Mouse (Mus musculus) retina, adult 2 months (tissue): ENCODE measurements around the gene Mcm6.

Experiments
- DNase-seq: peaks from one replicate; pipeline ENCODE4 v3.0.0-alpha.2; 2012; ENCODE audit warnings: low read depth, low spot score

The Mcm6 gene

DNA sequence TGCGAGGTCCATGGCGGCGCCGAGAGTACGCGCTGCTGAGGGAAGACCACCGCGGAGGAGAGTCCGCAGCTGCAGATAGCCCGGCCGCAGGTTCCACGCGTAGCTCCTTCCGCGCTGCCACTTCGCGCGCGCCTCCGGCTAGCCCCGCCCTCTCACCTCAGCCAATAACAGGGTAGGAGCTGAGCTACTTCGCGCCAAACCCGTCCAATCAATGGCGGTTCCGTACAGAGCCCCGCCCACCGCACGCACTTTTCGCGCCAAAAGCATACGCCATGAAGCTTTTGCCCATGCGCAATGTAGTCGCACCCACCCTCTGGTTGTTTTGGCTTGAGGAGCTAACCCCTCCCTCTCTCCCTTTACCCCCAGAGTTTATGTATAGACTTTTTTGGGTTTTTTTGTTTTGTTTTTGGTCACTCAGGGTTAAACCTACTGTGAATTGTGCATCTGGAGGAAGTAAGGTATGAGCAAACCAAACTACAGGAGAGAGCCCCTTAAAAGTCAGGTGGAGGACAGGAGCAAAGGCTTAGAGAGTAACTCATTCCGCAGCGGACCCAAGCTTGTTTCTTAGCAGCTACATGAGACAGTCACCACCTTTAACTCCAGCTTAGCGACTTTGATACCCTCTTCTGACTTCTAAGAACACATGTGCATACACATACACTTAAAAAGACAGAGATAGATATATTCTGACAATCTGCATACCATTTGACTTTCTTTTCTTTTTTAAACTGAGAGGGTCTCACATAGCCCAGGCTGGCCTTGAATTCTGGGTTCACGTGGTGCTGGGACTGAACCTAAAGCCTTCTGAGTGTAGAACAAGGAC lies at the start of gene Mcm6:
TSS of gene Mcm6 (minus strand) at position 111 of the 823 bp plus-strand sequence.
- peak; percentile 60 for DNase-seq

DNA sequence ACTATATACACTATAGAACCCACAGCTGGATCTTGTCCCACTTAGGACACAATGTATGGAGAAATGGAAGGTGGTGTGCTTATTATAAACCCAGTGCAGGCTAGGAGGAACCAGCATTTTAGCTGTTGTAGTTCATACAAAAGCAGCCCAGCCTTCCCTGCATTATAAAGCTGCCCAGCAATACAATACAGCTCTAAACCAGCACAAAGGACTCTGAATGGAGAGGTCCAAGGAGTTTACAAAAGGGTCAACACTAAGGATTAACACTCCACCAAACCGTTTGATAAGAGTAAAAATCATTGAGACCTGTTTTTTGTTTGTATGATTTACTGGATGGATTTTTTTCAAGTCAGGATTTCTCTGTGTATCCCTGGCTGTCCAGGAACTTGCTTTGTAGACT lies 47.4 kb upstream of the Mcm6 start:
- DNase-seq, result no peak

DNA sequence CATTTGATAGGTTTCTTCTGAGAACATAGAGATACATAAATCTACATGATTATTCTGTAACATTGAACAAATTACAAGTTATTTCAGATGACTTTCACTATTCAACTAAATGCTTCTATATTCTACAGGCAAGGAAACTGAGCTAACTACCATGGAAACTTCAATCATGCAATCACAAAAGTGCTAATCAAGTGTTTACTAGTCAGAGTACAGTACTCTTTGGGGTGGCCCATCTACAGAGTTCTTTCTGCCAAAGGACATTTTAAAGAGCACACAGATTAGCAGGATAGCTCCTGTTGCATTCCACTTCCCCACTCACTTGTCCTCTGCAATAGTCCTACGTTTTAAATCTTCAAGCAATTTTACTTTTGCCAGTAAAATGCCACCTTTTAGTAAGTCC lies 46.2 kb upstream of the Mcm6 start:
- no peak for DNase-seq

DNA sequence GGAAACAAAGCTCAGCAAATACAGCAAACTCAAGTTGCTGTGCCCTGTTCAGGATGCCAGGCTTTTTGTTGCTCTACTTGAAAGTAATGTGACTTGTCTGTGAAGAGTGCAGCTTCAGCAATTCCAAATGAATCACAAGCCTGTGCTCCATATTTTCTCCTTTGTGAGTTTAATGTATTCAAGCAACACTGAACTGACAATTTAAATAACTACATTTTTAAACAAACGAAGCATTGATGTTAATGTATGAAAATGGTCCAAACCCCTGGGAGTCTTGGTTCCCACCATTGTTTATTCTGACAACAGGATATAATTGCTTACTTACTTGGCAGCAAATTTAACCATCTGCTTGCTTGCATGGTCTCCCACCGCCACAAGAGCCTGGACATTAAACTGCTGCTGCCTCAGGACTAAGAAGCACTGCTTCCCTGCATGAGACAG lies 45.6 kb upstream of the Mcm6 start:
- no peak for DNase-seq

DNA sequence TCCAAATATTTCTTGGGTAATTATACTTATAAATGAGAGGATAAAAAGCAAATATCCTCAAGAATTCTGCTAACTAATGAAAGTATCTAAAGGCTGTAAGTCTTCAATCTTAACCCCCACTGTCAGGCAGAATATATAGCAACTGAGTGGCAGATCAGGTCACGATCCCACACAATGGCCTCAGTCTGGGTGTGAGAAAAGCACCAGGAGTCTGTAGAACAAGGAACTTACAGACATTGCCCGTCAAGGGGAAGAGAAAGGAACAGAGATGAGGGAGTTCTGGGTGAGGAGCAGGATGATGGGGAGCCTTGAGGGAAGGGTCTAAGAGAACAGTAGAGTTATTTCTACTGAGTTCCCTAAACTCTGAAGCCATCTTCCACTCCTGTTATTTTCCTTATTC lies 41.5 kb upstream of the Mcm6 start:
- DNase-seq, result no peak

DNA sequence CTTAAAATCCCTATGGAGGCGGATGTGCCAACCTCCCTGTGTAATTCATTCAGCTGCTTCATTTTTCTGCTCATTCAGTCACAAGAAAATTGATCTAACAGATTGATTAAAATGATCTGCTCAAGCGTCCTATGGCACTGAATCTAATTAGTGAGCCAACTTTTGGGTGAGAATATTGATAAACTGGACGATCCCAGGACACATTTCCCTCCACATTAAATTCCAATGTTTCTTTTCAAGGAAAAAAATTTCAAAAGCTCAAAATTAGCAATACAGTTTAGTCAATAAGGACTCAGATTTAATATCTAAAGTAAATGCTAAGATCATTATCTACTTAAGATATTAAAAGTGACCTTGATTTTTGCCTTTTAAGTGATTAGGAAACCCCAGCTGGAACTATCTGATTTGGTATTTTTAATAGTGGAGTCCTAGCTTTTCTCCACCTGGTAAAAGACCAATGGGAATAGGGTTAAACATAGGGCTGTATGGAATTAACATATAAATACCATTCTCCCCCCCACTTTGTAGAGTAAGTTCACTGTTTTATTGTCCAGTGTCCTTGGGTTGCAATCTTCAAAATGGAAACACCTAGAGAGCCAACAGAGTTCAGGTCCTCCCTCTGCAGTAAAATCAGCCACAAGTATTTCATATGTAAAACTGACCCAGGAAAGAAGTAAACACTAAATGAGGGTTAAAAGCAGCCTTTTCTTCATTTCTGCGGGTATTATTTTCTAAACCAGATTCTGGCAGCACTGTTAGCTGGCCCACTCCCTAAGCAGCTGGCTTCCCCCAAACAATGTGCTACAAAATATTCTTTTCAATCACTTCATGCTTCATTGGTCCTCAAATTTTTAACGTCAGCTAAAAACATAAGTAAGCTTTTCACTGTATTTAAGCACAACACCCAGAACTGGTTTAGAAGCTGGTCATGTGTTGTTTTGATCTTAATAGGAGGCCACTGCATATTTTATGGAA lies 40.8 kb upstream of the Mcm6 start:
- DNase-seq, result no peak

DNA sequence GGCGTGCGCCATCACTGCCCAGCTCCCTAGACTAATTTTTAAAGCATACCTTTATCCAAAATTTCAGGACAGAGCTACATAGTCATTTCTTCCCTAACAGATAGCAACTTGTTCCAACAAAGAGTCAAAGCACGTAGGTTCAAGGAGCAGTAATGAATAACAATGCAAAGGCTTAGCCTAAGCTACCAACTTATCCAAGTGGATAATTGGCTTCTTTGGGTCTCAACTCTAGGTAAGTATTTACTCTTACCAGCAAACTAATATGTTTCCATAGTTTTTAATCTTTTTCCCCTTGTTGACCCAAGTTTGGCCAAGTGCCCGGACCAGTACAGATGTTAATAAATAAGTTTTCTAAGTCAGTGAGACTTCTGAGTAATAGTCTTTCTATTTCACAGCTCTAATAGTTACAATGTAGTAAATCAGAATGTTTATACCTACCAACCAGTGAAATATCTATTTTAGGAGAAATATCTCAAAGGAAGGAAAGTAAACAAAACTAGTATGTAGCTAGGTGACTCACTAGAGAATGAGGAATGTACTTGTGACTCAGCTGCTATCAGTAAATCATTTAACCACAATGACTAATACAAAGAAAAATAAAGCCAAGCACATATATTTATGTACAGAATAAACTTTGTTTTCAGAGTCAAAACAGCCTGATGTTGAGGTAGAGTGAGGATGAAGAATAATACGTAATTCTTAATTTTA lies 39.4 kb upstream of the Mcm6 start:
- no peak for DNase-seq

DNA sequence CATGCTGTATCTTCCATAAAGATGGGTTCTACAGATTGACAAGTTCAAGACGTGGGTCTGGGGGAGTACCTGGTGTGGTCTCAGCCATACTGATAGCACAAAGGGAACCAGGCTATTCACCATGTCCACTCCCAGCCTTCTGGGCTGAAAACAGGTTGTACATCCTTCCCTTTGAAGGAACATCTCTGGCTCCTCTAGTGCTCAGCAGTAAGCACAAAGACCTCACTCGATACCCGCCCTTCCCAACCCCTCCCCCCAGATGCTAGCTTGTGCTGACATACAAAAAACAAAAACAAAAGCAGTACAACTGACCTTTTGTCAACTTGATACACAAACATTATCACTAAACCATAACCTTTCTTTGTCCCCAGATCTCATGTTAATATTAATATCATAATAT lies 35.2 kb upstream of the Mcm6 start:
- no peak for DNase-seq

DNA sequence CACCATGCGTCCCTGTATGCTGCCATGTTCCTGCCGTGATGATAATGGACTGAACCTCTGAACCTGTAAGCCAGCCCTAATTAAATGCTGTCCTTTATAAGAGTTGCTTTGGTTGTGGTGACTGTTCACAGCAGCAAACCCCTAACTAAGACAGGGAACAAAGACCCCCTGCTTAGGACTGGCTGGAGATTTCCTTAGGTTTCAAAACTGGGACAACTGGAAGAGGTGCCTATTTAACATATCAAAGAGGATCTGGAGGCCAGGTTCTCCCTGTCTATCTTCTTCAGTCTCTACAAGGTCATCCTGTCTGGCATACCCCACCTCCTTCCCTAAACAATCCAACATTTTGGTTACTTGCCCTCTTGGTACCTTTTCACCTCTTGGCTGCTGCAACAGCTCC lies 32.9 kb upstream of the Mcm6 start:
- no peak for DNase-seq

DNA sequence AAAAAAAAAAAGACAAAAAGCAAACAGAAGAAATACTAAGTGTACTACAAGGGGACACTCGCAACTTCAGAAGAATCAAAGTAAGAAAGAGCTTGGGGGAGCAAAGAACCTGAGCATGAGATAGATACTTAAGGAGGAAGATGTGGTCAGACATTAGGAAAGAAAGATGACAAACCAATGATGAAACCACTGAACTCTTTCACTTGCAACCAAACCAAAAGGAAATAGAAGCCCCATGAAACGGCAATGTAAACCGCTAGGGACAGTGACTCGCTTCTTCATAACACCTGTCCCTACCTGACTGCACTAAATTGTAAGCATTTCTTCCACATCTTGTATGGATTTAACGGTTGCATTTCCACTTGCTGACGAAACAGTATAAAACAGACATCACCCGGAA lies 27.0 kb upstream of the Mcm6 start:
- no peak for DNase-seq

DNA sequence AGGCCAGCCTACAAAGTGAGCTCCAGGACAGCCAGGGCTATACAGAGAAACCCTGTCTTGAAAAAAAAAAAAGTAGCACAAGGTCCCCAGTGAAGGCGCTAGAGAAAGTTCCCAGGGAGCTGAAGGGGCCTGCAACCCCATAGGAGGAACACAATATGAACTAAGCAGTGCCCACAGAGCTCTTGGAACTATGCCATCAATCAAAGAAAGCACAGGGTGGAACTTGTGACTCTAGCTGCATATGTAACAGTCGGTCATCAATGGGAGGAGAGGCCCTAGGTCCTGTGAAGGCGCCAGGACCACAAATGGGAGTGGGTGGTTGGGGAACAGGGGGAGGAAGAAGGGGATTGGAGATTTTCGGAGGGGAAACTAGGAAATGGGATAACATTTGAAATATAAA lies 17.4 kb upstream of the Mcm6 start:
- no peak for DNase-seq

DNA sequence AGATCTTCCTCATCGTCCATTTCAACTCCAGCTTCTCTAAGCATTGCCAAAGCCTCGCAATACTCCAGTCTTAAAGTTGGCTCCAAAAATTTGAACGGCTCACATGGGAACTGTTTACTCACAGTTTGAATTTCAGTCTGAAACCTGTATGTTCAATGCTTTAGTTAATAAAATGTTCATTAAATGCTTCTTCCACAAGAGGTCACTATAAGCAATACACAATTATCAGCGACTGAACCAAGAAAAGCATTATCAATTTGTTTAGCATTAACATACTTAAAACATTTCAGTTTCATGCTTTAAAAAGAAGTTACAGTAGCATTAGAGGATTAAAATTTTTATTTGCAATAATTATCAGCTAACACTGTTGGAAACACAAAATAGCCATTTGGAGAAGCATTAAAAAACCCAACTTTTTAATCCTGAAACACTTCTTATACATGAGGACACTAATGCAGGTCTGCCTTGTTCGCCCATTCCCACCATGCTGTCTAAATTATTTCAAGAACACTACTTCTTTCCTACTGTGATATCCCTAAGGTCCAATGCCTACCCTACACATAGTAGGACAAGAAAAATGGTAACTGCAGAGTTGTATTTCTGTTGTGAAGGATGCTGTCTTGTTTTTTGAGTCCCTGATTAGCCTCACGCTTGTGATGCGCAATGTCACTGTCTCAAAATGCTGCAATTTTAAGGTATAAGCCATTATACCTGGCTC lies 12.8 kb upstream of the Mcm6 start:
- no peak for DNase-seq

DNA sequence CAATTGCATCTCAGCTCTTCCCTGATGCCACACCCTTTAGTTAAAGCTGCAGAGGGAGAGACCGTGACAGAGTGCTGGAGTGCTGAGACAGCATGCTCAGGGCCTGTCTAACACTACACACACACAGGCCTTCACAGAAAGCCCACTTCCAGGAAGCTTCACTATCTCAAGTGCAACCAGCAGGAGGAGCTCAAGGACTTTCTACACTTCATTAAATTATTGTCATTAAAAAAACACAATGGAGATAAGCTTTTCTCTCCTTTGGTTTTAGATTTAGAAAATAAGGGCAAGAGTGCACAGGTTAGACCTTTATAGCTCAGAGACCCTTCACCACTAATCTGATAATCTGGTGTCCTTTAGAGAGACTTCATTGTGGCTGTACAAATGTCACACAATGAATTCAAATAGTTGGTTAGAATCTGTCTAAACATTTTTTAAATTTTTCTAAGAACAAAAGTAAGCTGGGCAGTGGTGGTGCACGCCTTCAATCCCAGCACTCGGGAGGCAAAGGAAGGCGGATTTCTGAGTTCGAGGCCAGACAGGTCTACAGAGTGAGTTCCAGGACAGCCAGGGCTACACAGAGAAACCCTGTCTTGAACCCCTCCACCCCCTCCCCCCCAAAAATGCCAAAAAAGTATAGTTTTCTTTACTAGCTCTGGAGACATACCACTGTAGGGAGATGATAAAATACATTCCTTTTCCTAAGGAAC lies 9.4 kb upstream of the Mcm6 start:
- DNase-seq, result no peak

DNA sequence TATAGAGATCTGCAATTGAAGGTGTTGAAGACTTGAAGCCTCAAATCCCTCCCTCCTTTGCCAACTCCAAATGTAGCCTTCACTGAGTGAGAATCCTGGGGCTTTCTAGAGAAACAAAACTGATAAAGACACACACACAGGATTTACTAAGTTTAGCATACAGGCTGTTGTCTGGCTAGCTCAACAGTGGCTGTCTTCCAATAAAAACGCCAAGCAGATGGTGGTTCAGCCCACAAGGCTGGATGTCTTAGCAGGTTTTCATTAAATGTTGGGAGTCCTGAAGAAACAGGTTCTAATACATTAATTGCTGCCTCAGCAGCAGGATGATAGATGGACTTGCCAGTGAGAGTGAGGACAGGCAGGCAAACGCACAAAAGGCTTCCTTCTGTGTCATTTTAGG lies 1.1 kb upstream of the Mcm6 start:
- DNase-seq, result no peak

DNA sequence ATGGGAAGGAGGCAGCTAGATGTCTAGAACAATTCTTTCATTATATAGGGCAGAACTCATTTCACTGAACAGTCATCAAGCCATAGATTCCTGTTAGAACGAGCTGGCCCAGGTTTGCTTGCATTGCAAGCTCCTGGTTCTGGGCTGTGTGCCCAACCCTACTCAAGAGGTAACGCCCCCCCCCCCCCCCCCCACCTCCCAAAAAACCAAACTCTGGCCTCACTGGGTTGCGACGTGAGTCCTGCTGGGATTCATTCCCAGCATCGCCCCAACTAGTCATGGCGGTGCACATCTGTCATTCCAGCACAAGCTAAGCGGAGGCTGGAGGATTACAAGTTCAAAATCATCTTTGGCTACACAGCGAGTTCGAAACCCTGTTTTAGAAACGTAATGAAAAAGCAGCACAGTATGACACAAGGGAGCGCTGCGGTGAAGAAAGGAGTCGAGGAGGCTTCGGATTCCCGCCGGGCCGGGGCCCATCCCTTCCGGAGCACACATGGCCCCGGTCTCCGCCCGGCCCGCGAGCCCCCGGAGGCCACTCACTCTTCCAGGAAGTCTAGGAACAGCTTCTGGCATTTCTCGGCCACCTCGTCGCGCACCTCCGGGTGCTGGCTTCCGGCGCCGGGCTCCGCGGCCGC lies 429 bp downstream of the Mcm6 start:
- no peak for DNase-seq

DNA sequence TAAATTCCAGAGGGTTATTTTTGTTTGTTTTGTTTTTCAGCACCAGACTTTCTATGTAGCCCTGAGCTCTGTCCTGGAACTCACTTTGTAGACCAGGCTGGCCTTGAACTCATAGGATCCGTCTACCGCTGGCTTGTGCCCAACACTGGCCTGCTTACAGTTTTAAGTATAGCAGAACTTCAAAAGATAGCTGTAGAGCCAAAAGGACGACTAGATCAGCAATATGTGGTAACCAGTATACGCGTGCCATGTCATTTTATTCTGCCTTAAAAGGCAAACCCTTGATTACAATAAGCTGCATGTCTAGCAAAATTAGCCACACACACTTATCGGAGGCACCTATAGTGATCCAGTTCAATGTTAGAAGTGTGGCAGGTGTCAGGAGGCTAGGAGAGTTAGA lies 1.2 kb downstream of the Mcm6 start:
- no peak for DNase-seq

DNA sequence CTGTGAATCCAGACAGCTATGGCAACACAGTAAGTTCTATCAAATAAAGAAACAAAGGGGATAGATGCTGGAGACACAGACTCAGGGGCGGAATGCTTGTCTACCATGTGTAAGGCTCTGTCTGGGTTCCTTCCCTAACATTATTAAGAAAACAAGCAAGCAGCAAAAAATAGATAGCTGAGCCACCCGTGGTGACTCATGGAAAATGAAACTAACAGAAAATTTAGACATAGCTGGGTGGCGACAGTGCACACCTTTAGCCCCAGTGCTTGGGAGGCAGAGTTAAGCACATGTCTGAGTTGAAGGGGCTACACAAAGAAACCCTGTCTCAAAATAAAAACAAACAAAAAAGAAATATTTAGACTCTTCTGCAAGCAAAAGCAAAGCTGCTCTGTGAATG lies 2.0 kb downstream of the Mcm6 start:
- DNase-seq, result no peak

DNA sequence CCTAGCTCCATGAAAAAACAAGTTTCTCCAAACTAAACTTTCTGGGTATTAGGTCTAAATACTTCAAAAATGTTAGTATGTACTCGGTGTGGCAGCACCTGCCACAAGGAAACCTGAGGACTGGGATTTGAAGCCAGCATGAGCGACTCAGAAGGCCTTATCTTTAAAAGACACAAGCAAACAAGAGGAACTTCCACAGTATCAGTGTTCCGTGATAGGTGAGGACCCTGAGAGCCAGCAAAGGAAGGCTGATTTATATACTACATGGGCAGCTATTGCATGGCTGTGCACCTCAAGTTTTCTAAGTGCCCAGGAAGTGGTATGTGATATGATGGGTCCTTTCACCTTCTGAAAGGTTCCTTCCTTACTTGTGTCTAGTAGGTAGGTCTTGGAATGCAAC lies 6.4 kb downstream of the Mcm6 start:
- DNase-seq, result no peak

DNA sequence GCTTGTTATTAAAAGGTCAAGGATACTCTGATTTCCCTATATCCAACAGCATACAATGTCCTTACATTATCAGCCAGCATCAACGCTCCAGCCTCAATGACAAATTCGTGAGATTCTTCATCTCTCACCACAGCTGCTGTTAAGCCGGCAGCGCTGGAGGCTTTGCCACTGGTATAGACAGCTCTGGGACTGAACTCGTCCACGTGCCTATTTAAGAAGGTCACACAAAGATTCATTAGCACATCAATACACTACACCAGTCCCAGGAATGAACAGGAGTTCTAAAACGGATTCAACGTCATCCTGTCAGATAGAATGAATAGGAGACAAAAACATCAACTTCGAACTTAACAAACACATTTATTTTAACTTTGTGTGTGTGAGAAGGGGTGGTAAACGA lies 15.2 kb downstream of the Mcm6 start:
- DNase-seq, result no peak

DNA sequence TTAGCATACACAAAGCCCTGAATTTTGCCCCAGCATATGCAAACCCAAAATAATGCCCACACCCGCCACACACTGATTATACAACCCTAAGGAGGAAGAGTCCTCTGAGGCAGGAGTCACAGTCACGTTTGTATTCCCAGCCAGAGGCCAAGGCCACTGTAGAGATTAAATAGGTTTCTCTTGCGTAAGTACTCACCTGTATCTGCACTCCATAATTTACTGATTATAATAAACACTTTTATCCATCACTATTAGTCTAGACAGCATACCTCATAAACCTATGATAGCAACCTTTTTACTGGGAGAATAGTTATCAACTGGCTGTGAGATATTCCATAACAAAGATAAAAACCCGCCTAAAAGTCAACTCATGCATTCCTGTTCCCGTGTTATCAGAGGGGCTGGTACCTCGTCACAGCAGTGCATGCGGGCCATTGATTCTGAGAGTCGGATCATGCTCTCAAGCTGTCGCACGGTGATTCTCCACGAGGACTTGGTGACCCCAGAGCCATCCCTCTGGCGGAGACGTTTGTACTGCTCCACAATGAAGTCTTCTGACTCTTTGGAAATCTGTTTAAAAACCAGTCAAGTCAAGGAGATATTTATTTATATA lies 21.6 kb downstream of the Mcm6 start:
- DNase-seq, result no peak
